Mouse (Mus musculus): ENCODE measurements around the gene Gas7. TPM values are rescaled to one million over a fixed set of nuclear protein-coding genes. Genes with fewer than 3 reads are reported as not detected.
A peak's percentile ranks its signal among the peaks of the same experiment; 100 is the strongest.

Gene Gas7
- polyA plus RNA-seq, 1 experiment from 2014 or later: 19.4 TPM

DNA sequence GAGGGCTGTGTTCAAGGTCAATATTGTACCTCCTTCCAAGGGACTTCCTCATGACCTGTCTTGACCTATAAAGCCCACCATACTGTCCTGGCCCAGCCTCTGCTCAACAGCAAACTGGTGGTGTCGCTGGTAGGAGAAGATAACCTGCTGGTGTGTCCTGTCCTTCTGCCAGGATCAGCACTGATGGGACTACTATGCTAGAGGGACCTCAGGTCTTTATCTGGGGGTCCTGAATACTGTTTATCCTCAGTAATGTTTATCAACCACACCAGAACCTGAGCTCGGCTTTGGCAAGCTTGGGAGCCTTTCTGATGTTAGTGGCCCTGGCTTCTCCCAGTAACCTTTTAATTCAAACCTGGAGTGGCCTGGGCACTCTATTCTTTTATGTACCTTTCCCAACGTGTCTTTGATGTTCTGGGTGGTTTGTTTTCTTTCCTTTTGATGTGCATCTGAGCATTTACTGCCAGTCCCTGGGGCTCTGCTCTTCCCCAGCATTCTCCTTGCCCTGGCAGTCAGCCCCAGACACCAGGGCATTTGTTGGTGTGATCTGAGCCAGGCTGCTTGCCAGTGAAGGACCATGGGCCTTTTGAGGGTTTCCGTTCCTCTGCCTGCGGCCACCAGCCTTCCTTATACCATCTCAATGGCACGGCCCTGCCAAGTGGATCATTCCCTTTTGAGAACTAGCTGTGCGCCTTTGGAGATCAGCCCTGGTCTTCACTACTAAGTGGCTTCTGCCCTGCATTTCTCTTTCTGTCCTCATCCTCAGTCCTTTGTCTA lies 46.4 kb downstream of the Gas7 start:
- Histone ChIP-seq H3K27ac (replicated peaks; ENCODE audit: low read depth, low read length) (no peak overlapping the region), H3K4me2 (ENCODE audit: low read depth, low read length) (no peak overlapping the region), H3K4me1 (ENCODE audit: control insufficient read depth, insufficient read depth, low read length) (no peaks in the 10 kb centered on the region), H3K4me3 (ENCODE audit: low read depth, low read length) (no peak overlapping the region), H3K36me3 (ENCODE audit: control insufficient read depth, insufficient read depth, low read length) (no peaks in the 10 kb centered on the region), H3K9me3 (ENCODE audit: control insufficient read depth, low read length) (no peaks in the 10 kb centered on the region), H3K9ac (ENCODE audit: low read depth, low read length) (no peak overlapping the region), H3K27me3 (replicated peaks; ENCODE audit: control insufficient read depth, insufficient read depth, low read length) (no peaks in the 10 kb centered on the region)
- 76% methylated on average over 7 of the region's 7 CpGs for WGBS
- ATAC-seq (ENCODE audit: low read depth) (no peak), DNase-seq (ENCODE audit: low spot score) (no peak)

DNA sequence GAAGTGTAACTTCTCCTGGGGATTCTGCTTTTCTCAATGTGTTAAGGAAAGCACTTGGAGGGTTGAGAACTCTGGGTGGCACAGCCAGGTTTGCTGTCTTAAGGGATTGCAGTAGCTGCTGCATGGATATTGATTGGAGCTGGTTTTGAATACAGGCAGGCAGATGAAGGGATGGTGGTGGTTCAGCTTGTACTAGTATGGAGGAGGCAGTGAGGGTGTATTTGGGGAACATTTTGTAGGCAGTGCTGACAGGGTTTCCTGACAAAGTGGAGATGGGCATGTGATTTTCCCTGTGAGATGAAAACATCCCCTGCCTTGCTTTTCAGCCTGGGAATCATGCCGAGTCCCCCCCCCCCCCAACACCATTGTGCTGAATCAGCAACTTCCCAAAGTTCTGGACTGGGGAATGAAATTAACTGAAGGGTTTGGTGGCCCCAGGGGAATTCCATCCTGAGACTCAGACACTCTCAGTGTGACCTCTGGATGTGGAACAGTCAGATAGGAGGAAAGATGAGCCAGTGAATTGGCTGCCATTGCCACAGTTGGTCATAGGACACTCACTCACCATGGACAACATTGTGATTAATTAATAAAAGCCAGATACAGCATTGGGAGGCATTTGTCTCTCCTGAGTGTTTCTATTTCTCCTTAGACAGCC lies 54.1 kb downstream of the Gas7 start:
- H3K9ac ChIP-seq (ENCODE audit: low read depth, low read length): no peak overlapping the region
- 31% methylated on average over 1 of the region's 1 CpGs for WGBS
- ATAC-seq (ENCODE audit: low read depth) (no peak), DNase-seq (ENCODE audit: low spot score) (peak; percentile 44)
- H3K9me3 ChIP-seq (ENCODE audit: control insufficient read depth, low read length): no peaks in the 10 kb centered on the region
- no peaks in the 10 kb centered on the region for H3K36me3 ChIP-seq (ENCODE audit: control insufficient read depth, insufficient read depth, low read length)
- no peaks in the 10 kb centered on the region for H3K27me3 ChIP-seq (replicated peaks; ENCODE audit: control insufficient read depth, insufficient read depth, low read length)
- H3K4me2 ChIP-seq (ENCODE audit: low read depth, low read length): no peak overlapping the region
- H3K4me1 ChIP-seq (ENCODE audit: control insufficient read depth, insufficient read depth, low read length): 0 out of 2 replicates have a peak, but pooled peaks cover 3% of the 10 kb centered on the region
- no peak overlapping the region for H3K4me3 ChIP-seq (ENCODE audit: low read depth, low read length)
- no peak overlapping the region for H3K27ac ChIP-seq (replicated peaks; ENCODE audit: low read depth, low read length)

DNA sequence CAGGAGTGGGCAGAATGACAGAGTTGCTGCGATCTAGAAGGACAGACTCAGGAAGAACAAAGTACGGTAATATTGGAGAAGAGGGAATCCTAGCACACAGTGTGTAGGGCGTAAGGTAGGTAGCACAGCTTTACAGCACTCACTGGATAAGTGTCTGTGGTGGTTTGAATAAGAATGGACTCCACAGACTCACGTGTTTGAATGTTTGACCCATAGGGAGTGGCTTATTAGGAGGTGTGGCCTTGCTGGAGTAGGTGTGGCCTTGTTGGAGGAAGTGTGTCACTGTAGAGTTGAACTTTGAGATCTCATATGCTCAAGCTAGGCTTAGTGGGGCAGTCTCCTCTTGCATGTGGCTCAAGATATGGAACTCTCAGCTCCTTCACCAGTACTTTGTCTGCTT lies 55.6 kb downstream of the Gas7 start:
- DNase-seq (ENCODE audit: low spot score) (no peak), ATAC-seq (ENCODE audit: low read depth) (no peak)
- Histone ChIP-seq H3K9me3 (ENCODE audit: control insufficient read depth, low read length) (no peaks in the 10 kb centered on the region), H3K27ac (replicated peaks; ENCODE audit: low read depth, low read length) (no peak overlapping the region), H3K4me2 (ENCODE audit: low read depth, low read length) (no peak overlapping the region), H3K36me3 (ENCODE audit: control insufficient read depth, insufficient read depth, low read length) (no peaks in the 10 kb centered on the region), H3K9ac (ENCODE audit: low read depth, low read length) (no peak overlapping the region), H3K27me3 (replicated peaks; ENCODE audit: control insufficient read depth, insufficient read depth, low read length) (no peaks in the 10 kb centered on the region), H3K4me1 (ENCODE audit: control insufficient read depth, insufficient read depth, low read length) (peaks cover 9% of the 10 kb centered on the region), H3K4me3 (ENCODE audit: low read depth, low read length) (no peak overlapping the region)
- WGBS: 90% methylated on average over 4 of the region's 4 CpGs

DNA sequence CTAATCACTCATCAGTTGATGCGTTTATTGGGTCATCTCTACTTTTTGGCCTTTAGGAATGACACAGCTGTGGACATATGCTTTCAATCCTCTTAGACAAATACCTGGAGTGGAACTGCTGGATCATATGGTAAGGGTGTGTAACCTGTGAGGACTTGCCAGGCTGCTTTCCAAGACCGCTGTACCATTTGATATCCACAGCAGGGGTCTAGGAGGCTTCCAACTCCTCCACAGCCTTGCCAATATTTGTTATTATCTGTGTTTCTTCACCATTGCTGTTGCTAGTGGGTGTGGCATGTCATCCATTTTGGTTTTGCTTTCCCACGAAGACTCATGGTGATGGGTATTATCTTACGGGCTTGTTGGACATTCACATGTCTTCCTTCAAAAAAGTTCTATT lies 57.8 kb downstream of the Gas7 start:
- Histone ChIP-seq H3K9me3 (ENCODE audit: control insufficient read depth, low read length) (no peaks in the 10 kb centered on the region), H3K27me3 (replicated peaks; ENCODE audit: control insufficient read depth, insufficient read depth, low read length) (no peaks in the 10 kb centered on the region), H3K4me2 (ENCODE audit: low read depth, low read length) (no peak overlapping the region), H3K27ac (replicated peaks; ENCODE audit: low read depth, low read length) (no peak overlapping the region), H3K36me3 (ENCODE audit: control insufficient read depth, insufficient read depth, low read length) (no peaks in the 10 kb centered on the region), H3K4me3 (ENCODE audit: low read depth, low read length) (no peak overlapping the region), H3K4me1 (ENCODE audit: control insufficient read depth, insufficient read depth, low read length) (peaks cover 9% of the 10 kb centered on the region), H3K9ac (ENCODE audit: low read depth, low read length) (no peak overlapping the region)
- 83% methylated on average over 4 of the region's 4 CpGs for WGBS
- ATAC-seq (ENCODE audit: low read depth) (no peak; the same call in 1 of the 2 replicates), DNase-seq (ENCODE audit: low spot score) (peak; percentile 38)

DNA sequence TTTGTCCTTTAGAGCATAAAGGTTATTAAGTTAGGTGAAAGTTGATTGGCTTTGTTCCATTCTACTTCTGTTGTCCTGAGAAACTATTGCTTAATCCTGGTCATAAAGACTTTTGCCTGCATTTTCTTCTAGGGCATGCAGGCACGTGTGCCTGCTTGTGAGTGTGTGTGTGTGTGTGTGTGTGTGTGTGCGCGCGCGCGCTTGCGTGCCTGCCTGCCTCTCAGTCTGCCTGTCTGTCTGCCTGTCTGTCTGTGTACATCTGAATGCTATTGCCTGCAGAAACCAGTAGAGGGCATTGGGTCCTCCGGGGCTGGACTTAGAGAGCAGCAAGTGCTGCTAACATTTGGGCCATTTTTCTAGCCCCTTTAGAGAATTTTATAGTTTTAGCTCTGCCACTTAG lies 59.2 kb downstream of the Gas7 start:
- H3K36me3 ChIP-seq (ENCODE audit: control insufficient read depth, insufficient read depth, low read length): no peaks in the 10 kb centered on the region
- no peak overlapping the region for H3K4me2 ChIP-seq (ENCODE audit: low read depth, low read length)
- no peaks in the 10 kb centered on the region for H3K27me3 ChIP-seq (replicated peaks; ENCODE audit: control insufficient read depth, insufficient read depth, low read length)
- H3K4me1 ChIP-seq (ENCODE audit: control insufficient read depth, insufficient read depth, low read length): peaks cover 9% of the 10 kb centered on the region
- no peak overlapping the region for H3K4me3 ChIP-seq (ENCODE audit: low read depth, low read length)
- H3K9ac ChIP-seq (ENCODE audit: low read depth, low read length): no peak overlapping the region
- DNase-seq (ENCODE audit: low spot score): no peak
- WGBS: 87% methylated on average over 8 of the region's 8 CpGs
- H3K27ac ChIP-seq (replicated peaks; ENCODE audit: low read depth, low read length): no peak overlapping the region
- no peak for ATAC-seq (ENCODE audit: low read depth)
- H3K9me3 ChIP-seq (ENCODE audit: control insufficient read depth, low read length): no peaks in the 10 kb centered on the region

DNA sequence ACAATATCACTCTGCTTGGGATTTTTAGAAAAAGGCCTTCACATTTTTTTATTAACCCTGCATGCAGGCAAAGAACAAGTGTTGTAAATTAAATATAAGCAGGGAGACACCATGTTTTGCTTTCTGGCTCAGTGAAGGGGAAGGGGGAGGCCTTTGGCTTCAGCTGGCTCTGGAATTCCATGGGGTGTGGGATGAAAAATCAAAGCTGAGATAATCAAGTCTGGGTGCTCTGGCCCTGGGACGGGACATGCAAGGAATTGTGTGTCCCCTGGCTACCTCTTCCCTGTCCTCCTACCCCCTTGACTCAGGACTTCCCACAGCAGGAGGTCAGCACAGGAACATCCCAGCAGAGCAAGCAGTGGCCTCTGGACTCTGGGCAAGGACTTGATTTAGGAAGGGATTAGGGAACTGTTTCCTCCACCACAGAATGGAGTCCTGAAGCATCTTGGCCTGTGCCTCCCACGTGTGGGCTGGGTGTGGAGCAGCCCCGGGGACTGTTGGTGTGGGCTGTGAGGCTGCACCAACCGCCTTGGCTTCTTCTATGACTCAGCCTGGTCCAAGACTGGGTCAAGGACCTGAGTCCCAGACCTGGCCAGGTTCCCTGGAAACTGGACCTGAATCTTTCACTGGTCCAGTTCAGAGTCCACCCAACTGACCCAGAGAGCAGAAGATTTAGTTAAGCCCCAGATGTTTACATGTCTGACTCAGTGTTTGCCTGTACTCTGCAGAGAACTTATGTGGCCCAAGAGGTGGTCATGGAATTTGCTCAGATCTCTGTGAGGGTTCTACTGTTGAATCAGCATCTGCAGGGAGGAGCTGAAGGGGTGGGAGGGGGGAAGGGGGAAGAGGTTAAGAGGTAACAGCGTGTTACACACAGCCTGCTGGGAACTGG lies 60.0 kb downstream of the Gas7 start:
- peak; percentile 41 for DNase-seq (ENCODE audit: low spot score)
- Histone ChIP-seq H3K4me2 (ENCODE audit: low read depth, low read length) (no peak overlapping the region), H3K9me3 (ENCODE audit: control insufficient read depth, low read length) (no peaks in the 10 kb centered on the region), H3K9ac (ENCODE audit: low read depth, low read length) (no peak overlapping the region), H3K4me1 (ENCODE audit: control insufficient read depth, insufficient read depth, low read length) (peaks cover 9% of the 10 kb centered on the region), H3K4me3 (ENCODE audit: low read depth, low read length) (no peak overlapping the region), H3K27me3 (replicated peaks; ENCODE audit: control insufficient read depth, insufficient read depth, low read length) (no peaks in the 10 kb centered on the region), H3K36me3 (ENCODE audit: control insufficient read depth, insufficient read depth, low read length) (no peaks in the 10 kb centered on the region), H3K27ac (replicated peaks; ENCODE audit: low read depth, low read length) (peak overlapping the region; percentile 36; the same call in 1 of the 2 replicates)
- WGBS: 35% methylated on average over 5 of the region's 5 CpGs
- ATAC-seq (ENCODE audit: low read depth): 0 out of 2 replicates have a peak, but pooled peaks have one; percentile 17

DNA sequence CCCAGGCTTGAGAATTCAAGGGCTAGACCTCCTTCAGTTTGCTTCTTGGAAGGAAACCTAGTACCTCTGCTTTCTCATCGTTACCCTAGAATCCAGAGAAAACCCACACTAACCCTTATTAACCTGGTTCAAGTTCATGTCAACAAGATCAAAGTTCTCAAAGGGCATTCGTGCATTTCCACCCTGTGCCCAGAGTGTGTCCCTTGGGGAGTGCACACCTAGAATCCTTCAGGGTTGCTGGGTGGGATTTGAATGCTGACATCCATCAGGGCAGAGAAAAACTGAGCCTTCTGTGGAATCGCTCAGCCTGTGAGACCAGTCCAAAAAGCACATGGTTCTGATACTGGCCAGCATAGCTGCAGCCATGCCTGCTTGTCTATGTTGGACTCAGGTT lies 60.7 kb downstream of the Gas7 start:
- DNase-seq (ENCODE audit: low spot score): no peak
- H3K27ac ChIP-seq (replicated peaks; ENCODE audit: low read depth, low read length): no peak overlapping the region
- no peaks in the 10 kb centered on the region for H3K36me3 ChIP-seq (ENCODE audit: control insufficient read depth, insufficient read depth, low read length)

DNA sequence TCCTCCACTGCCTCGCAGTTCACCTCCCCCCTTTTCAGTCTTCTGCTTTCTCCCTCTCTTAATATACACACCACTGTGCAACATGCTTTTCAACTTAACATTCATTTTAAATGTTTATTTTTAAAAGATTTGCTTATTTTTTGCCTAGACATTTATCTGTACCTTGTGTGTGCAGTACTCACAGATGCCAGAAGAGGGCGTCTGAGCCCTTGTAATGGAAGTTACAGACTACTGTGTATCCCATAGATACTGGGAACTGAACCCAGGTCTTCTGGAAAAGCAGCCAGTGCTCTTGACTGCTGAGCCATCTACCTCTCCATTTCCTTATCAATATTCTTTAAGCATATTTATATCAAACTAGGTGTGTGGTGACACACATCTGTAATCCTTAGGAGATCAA lies 62.5 kb downstream of the Gas7 start:
- H3K4me2 ChIP-seq (ENCODE audit: low read depth, low read length): no peak overlapping the region
- no peaks in the 10 kb centered on the region for H3K36me3 ChIP-seq (ENCODE audit: control insufficient read depth, insufficient read depth, low read length)
- H3K27ac ChIP-seq (replicated peaks; ENCODE audit: low read depth, low read length): no peak overlapping the region
- DNase-seq (ENCODE audit: low spot score): no peak
- peaks cover 6% of the 10 kb centered on the region for H3K4me1 ChIP-seq (ENCODE audit: control insufficient read depth, insufficient read depth, low read length)
- no peaks in the 10 kb centered on the region for H3K27me3 ChIP-seq (replicated peaks; ENCODE audit: control insufficient read depth, insufficient read depth, low read length)
- WGBS: 67% methylated on average over 2 of the region's 2 CpGs
- no peak for ATAC-seq (ENCODE audit: low read depth)
- no peaks in the 10 kb centered on the region for H3K9me3 ChIP-seq (ENCODE audit: control insufficient read depth, low read length)
- no peak overlapping the region for H3K9ac ChIP-seq (ENCODE audit: low read depth, low read length)
- no peak overlapping the region for H3K4me3 ChIP-seq (ENCODE audit: low read depth, low read length)

More for the DNA sequence above, 60.7 kb downstream of the Gas7 start:
- no peak overlapping the region for H3K9ac ChIP-seq (ENCODE audit: low read depth, low read length)
- WGBS: 72% methylated on average over 3 of the region's 3 CpGs
- ATAC-seq (ENCODE audit: low read depth): no peak
- H3K4me2 ChIP-seq (ENCODE audit: low read depth, low read length): no peak overlapping the region
- peaks cover 9% of the 10 kb centered on the region for H3K4me1 ChIP-seq (ENCODE audit: control insufficient read depth, insufficient read depth, low read length)
- no peak overlapping the region for H3K4me3 ChIP-seq (ENCODE audit: low read depth, low read length)
- no peaks in the 10 kb centered on the region for H3K27me3 ChIP-seq (replicated peaks; ENCODE audit: control insufficient read depth, insufficient read depth, low read length)
- no peaks in the 10 kb centered on the region for H3K9me3 ChIP-seq (ENCODE audit: control insufficient read depth, low read length)

Measured in embryonic facial prominence, embryonic 14.5 days (tissue).